Mouse (Mus musculus) gastrocnemius, adult 8-10 months (tissue): ENCODE measurements around the gene Irf1. TPM values are rescaled to one million over a fixed set of nuclear protein-coding genes. Genes with fewer than 3 reads are reported as not detected.
A peak's percentile ranks its signal among the peaks of the same experiment; 100 is the strongest.

Experiments
- DNase-seq, 2 experiments: peaks; one replicate each; pipeline ENCODE4 v3.0.0; 2022; ENCODE audit warnings: low spot score in 2 of 2
- microRNA-seq: library from miRNA; unstranded; fragments of <30 nt; microRNA quantifications from one replicate; pipeline ENCODE4 v1.2.0, GENCODE M21; 2022
- total RNA-seq, 4 experiments: library from RNA; stranded (reverse); gene quantifications; 2 replicates each; pipeline ENCODE4 v1.2.4; 2022

Irf1 gene
- total RNA-seq, 4 experiments from 2014 or later: 3.2 to 5.8 (median 4.4) TPM

DNA sequence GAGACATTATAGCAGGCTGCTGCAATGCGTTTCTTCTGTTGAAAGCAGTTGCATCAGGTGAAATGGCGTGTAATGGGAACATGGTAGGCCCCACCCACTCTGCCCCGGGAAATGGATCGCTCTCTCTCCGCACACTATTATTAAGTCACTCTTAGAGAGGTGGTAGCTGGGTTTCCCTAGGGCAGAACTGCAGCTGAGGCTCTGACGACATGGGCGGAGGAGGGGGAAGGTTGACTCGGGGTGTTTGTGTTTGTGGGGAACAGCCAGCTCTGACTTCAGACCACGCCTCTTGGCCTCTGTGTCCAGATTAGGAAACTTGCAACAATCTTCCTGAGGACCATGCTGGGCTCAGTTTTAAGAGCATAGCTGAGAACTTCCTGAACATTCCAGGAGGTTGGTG is 36.0 kb downstream of the Irf1 start:
- peak; percentile 67 to 69 for DNase-seq

DNA sequence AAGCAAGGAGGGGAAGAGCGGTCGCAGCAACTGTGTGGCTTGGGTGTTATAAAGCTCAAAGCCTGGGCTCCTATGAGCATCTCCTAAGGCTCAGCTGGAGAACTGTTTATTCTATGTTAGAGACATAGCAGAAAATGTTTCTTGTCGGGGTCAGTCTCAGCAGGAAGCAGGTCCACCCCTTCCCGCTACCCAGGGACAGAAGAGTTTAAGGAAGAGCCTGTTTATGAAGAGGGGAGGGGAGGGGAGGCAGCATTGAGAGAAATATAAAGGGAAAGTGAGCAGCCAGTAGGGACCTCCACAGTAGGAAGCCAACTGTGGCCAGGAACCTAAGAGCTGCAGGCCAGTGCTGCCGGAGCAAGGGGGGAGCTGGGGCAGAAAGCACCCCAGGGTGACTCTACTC is 39.5 kb downstream of the Irf1 start:
- DNase-seq: no peak

DNA sequence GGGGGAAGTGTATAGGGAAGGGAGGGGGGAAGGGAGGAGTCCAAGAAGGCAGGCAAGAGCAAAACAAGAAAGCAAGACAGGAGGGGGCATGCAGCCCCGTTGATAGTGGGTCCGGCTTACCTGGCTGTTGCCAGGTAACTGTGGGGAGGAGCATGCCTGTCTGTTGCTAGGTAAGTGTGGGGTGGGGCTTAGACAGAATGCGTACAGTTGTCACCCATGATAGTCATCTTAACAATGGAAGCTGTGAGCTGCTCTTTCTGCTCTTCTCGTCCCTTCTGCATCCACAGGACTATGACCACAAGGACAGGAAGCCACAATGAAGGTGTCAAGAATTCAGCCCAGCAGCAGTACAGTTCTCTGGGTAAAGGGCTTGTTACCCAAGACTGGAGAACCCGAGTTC is 40.3 kb downstream of the Irf1 start:
- no peak for DNase-seq

DNA sequence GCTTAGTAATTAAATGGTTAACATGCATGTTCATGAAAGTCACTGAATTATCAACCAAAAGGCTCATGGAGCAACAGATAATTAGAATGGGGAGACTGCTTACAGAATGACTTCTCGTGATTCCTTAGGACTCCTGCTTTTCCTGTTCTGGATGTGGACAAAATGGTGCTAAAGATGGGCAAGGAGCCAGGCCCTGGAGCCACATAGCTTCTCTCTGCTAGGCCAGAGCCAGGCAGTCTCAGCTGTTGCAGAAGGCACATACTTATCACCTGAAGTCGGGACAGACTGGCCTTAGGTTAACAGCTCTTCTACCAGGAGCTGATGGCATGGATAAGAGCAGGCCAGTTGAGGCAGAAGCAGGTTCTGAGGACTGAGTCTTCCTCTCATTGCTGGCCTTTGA is 40.9 kb downstream of the Irf1 start:
- DNase-seq: no peak

DNA sequence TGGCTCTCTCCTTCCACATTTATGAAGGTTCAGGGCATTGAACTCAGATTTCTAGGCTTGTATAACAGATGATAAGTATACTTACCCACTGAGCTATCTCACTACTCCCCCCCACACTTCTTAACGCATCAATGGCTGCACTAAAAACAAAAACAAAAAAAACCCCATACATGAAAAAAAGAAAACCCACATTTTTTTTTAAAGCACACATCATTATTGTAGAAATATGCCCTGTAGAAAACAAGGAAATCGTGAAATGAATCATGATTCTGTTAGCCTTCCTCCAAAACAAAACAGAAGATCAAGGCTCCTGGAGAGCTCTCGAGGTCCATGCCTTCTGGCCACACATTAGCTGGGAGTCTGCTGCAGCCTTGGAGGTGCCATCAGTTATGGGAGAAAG is 41.5 kb downstream of the Irf1 start:
- no peak for DNase-seq

DNA sequence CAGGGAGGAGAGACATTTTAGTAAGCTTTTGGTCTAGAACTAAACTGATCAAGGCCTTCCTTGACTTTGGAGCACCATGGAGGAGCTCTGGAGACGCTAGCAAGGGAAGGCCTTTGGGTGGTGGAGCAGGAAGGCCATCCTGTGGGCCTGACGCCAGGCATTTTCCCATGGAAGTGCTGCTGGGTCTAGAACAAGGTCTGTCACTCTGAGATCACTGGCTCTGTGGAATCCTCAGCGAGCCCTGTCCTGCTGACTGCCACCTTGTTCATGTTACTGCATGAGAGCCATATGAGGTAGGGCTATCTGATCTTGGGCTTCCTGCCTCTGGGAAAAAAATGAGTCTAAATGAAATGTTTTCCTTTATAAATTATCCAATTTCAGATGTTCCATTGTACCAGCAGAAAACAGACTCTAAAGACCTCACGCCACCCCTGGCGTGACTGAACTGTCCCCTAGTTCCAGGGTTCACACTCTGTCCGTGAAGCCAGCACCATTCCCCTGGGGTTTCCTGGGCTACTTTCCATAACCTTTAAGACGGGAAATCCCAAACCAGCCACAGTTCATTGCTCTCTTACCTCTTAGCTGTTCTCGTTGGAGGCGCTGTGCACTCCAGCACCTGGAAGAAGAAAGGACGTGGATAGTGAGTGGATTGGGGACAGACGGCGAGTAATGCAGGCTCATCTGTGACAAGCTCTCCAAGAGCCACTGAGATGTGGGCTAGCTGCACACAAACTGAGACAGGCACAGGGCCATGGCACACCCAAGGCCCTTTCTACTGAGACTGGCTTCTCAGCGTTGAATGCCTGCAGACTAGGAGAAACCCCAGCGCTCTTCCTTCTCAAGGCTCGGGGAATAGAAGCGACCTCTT is 43.4 kb downstream of the Irf1 start:
- DNase-seq: peak; percentile 50 to 52

DNA sequence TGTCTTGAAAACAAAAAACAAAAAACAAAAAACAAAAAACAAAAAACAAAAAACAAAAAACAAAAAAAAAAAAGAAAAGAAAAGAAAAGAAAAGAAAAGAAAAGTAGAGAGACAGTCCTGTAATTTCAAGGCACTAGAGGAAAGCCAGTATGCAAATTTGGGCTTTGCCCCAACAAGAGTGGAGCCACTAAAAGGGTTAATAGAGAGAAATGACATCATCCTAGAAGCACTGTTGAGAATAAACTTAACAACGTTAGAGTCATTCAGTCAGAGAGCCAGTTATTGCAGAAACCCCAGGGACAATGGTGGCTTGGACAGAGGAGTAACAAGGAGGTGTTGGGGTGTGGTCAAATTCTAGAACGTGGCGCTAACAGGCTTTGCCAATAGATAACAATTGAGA is 45.0 kb downstream of the Irf1 start:
- no peak for DNase-seq

DNA sequence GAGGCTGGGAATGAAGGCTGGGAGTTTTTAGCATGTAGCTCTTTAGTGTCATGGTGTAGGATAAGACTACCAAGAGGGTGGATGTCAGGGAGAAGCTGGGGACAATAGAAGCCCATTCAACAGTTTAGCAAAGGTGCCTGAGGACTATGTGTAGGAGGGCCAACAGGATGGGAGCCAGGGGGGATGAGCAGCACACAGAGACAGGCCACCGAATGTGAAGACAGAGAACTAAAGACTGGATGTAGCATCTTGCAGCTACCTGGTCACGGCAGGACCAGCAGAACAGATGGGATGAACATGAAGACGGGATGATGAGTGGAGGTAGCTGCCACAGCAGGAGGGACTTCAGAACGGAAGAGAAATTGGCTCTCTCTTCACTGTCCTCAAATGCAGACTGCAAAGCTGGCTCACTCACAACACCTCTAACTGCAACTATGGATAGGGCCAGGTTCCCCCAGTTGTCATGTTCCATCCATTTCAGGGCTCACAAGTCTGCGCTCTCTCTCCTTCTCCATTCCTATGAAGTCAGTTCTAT is 47.1 kb downstream of the Irf1 start:
- DNase-seq: no peak

DNA sequence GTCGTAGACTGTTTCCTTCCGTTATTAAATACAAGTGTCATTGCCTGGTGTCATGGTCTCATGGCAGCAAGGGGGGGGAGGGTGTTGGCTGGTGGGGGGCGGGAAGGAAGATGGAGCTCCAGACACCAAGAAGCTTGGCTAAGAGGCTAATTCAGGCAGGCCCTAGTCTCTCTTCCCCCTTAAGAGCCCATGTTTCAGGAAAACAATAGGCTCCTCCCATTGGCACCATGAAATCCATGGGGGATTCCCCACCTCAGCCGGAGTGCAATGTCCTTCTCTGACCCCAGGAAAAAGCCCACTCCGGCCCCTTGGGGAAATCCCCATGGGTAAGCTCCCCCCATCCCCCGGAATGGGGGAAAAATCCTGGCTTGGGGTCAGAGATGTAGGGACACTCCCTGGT is 49.0 kb downstream of the Irf1 start:
- DNase-seq: no peak

DNA sequence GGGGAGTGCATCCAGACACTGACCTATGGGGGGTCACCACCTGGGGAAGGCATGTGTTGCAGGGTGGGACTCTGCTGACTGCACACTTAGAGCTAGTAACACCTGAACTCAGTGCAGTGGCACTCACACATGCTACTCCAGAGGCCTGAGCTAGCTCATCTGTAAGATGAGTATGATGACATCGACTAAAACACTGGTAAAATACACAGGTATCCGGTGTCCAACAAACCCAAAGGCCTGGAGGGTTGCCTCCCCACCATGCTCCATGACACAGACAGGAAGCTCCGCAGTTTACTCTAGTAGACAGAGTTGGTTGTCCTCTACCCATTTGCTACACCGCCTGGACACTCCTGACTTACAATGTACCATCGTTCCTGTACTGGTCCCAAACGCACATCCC is 49.7 kb downstream of the Irf1 start:
- no peak for DNase-seq

DNA sequence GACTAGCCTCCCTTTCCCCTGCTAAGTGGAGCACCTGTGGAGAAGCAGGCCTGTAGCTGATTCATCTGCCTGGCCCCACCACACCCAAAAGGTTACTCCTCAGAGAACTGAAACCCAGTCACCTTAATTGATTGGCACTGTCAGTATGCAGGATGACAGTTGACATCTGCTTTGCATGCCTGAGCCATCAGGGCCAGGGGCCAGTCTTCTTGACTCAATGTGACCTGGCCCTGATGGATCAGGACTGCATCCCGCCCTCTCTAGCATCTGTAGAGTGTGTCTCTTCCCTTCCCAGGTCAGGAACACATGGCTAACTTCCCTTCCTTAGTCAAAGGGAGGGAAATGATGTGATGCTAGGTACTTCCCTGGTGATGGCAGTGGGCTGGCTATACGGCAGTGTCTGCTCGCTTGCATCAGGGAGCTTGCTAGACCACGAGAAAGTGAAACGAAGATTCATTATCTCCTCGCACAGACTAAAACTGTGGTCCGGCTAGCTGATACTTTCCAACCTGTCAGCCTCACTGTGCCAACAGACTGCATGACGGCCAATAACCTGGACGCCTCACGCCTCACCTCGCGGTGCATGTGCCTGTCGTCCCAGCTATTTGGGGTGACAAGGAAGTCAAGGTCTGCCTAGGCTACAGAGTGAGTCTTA is 50.8 kb downstream of the Irf1 start:
- no peak for DNase-seq

DNA sequence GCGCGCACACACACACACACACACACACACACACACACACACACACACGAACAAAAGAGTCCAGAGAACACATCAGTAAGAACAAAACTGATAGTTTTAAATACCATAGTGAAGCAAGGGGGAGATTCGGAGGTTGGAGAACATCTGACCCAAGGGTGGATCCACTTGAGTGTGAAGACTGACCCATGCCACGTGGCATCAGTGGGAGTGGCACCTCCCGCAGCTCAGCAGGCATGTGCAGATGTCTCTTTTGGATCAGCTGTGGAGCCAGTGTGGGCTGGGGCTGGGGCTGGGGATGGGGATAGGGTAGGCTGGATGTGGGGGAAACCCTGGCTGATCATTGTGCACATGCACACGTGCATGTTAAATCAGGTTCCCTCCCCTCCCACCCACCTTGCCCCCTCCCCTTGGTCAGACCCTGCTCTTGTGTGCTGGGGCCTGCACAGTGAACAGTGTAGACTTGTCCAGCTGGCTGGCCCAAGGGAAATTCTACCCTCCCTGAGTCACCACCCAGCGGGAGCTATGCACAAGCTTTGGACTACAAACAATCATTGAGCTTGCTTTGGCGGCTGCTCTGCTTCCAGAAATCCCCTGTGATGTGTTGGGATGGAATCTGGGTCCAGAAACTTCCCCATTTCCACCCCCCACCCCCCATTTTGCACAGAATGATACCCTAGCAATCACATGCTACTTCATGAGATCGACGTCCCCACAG is 51.6 kb downstream of the Irf1 start:
- DNase-seq: peak in 1 of 2 experiments; percentile 28

DNA sequence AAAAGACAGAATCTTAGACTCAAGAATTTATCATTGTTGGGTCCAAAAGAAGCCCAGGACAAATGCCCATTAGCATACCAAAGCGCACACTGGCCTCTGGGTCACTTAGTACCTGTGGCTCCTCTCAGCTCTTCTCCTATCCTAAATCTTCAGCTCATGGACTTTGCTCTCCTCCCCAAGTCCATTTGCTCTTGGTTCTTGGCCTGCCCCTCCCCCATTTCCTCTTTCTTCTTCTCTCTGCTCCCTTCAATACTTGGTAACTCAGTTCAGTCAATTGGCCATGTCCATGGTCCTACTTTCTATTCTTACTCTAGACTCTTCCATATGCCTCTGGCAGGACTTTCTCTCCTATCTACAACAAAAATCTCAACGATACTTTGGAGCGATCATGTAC is 52.1 kb downstream of the Irf1 start:
- DNase-seq: no peak

DNA sequence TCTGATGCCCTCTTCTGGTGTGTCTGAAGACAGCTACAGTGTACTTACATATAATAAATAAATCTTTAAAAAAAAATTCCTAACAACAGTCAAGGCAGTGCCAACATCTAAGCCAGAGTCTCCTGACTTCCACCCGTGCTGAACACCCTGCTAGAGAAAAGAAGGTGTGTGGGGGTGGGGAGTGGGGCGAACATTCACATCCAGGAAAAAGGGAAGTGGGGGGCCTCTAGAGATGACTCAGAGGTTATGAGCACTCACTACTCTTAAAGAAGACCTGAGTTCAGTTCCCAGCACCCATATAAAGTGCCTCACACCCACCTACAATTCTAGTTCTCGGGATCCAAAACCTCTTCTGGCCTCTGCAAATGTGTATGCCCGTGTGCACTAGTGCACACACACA is 55.6 kb downstream of the Irf1 start:
- DNase-seq: no peak

Small RNAs within 50 kb of the gene (microRNA-seq; reads per million reads assigned to microRNA genes)
- gene Mir7671: not detected

Other genes starting within 250 kb of the Irf1 start
- gene Kif3a, start 202.6 kb upstream of the Irf1 start, total RNA-seq: 1 to 10 TPM; 3.0 to 6.8 (median 4.0) TPM
- not detected for gene Il4, start 151.3 kb upstream of the Irf1 start, total RNA-seq
- gene Il13, start 135.3 kb upstream of the Irf1 start, total RNA-seq: not detected
- gene Rad50, start 62.7 kb upstream of the Irf1 start, total RNA-seq: 1 to 10 TPM; 3.8 to 4.7 (median 4.5) TPM
- not detected for gene Il5, start 49.2 kb upstream of the Irf1 start, total RNA-seq
- gene Gm17334, start 3.2 kb downstream of the Irf1 start, total RNA-seq: under 1 TPM in 2 of 4 experiments, not detected in 2; 0.34 to 0.48 TPM
- gene Gm12216, start 89.2 kb downstream of the Irf1 start, total RNA-seq: 1 to 10 TPM in 2 of 4 experiments, under 1 TPM in 2; 0.36 to 2.1 (median 1.3) TPM
- gene Slc22a5, start 121.6 kb downstream of the Irf1 start, total RNA-seq: 10 to 100 TPM in 1 of 4 experiments, 1 to 10 TPM in 3; 6.9 to 10.5 (median 8.5) TPM
- 1 to 10 TPM in 1 of 4 experiments, under 1 TPM in 3; 0.58 to 1.6 (median 0.86) TPM for gene Slc22a21, start 210.3 kb downstream of the Irf1 start, total RNA-seq